Mouse (Mus musculus) cortical plate, adult 2 months (tissue): ENCODE data around the gene Poc1b.

Source experiments
- CTCF ChIP-seq: fragments of 200-500 bp; IDR thresholded peaks from 2 replicates; pipeline ENCODE4 v1.5.1; 2011; ENCODE audit warnings: mild to moderate bottlenecking, control low read depth, low read length; ENCODE audit not compliant: insufficient read depth; ENCODE audit errors: extremely low read depth
- POLR2A ChIP-seq: fragments of 200-500 bp; IDR thresholded peaks from 2 replicates; pipeline ENCODE4 v1.6.1; 2011; ENCODE audit warnings: mild to moderate bottlenecking, low read length, control low read depth; ENCODE audit not compliant: insufficient read depth; ENCODE audit errors: extremely low read depth

DNA sequence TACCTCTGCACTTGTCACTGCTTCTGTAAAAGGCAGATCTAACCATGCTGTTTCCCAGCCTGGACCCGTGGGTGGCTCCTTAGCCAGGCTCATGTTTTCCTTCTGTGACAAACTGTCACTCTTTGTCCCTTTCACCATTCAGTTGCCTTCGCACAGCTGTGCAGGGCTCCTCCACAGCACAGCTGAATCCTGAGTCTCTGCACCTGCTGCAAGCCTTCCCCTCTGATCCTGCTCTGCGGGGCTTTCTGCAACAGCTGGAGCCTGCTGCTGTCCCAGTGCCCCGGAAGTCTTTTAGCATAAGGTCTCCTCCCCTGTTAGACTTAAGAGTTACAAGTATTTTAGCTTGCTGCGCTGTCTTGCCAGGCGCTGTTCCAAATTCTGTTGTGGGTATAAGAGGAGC is 25.4 kb downstream of the Poc1b start:
- TF ChIP-seq CTCF (no peak), POLR2A (no peak)
